Mouse (Mus musculus) neural tube, embryonic 12.5 days (tissue): Measurements from ENCODE around the gene 1810009A15Rik. TPM values are rescaled to one million over a fixed set of nuclear protein-coding genes. Genes with fewer than 3 reads are reported as not detected.

Experiments
- ATAC-seq: fragments of 200-750 bp; cut with Nextera tagmentation; 2 replicates; pipeline ENCODE4 v1.8.0; 2017; ENCODE audit warnings: low read depth, mild to moderate bottlenecking, moderate TSS enrichment, moderate library complexity; ENCODE audit not compliant: low FRiP score
- H3K27ac ChIP-seq: fragments of 300-500 bp; sonication (generic); 2 replicates; pipeline ENCODE4 v1.5.1; 2016
- H3K27me3 ChIP-seq: fragments of 300-500 bp; sonication (generic); replicated peaks from 2 replicates; pipeline ENCODE4 v1.6.1; 2016; ENCODE audit warnings: mild to moderate bottlenecking
- H3K36me3 ChIP-seq: fragments of 300-500 bp; sonication (generic); 2 replicates; pipeline ENCODE4 v1.6.1; 2016; ENCODE audit warnings: mild to moderate bottlenecking
- H3K4me1 ChIP-seq: fragments of 300-500 bp; sonication (generic); 2 replicates; pipeline ENCODE4 v1.6.1; 2016
- H3K4me2 ChIP-seq: fragments of 300-500 bp; sonication (generic); replicated peaks from 2 replicates; pipeline ENCODE4 v1.6.1; 2016; ENCODE audit warnings: mild to moderate bottlenecking
- H3K4me3 ChIP-seq: fragments of 300-500 bp; sonication (generic); 2 replicates; pipeline ENCODE4 v1.5.1; 2016
- H3K9ac ChIP-seq: fragments of 300-500 bp; sonication (generic); 2 replicates; pipeline ENCODE4 v1.6.1; 2016; ENCODE audit warnings: mild to moderate bottlenecking
- H3K9me3 ChIP-seq: fragments of 300-500 bp; sonication (generic); 2 replicates; pipeline ENCODE4 v1.6.1; 2016; ENCODE audit warnings: mild to moderate bottlenecking
- WGBS: fragments of 180-500 bp; shearing (Covaris S2); methylation state at CpG from one replicate; pipeline ENCODE4 v1.1.7; 2016; 5-methylcytosine and 5-hydroxymethylcytosine counted together
- polyA plus RNA-seq: library from polyadenylated mRNA; unstranded; fragments of >200 nt; fragmentation: Nextera tagmentation; extraction: Ambion mirVana; gene quantifications from 2 replicates; pipeline ENCODE4 v1.2.1, GENCODE M21; 2016

The 1810009A15Rik gene
- 82.0 and 98.5 TPM in 2 replicates for polyA plus RNA-seq

DNA sequence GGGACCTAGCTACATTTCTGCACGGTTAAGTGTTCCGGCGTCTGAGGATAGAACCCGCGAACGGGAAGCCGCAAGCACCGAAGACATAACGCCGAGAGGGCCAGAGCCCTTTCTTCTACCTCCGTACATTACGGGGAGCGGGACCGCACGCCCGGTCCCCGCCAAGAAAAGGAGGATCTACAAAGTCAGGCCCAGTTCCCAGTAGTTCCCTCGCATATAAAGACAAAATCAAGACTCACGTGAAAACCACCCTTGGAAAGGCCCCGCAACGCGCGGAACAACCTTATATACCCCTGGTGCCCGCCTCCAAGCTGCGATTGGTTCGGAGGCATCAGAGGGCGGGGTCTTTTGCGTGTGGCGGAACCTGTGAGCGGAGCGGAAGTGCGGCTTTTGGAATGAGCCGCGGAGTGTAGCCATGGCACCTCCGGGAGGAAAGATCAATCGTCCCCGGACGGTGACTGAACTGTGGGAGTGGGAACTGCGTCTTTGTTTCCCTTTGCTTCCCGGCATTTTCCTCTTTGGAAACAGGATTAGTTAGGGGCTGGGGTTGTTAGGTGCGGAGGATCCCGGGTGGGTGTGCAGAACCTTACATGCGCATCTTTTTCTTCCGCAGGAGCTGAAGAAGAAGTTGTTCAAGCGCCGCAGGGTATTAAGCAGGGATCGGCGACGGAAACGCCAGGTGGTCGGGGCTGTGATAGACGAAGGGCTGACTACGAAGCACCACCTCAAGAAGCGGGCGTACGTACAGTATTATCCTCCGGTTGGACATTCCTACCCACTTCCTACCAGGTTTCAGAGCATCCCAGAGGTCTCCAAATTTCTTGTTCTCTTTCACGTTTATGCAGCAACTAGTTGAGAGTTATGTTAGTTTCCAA lies at the start of gene 1810009A15Rik, which contains the start of gene Gm49416:
TSS of gene 1810009A15Rik (plus strand) at position 343 of the 875 bp plus-strand sequence.
TSS of gene Gm49416 (plus strand) at position 416 of the 875 bp plus-strand sequence.
- peaks cover 15% of the 10 kb centered on the region for H3K4me1 ChIP-seq
- no peaks in the 10 kb centered on the region for H3K27me3 ChIP-seq
- peak within 1 kb of the TSS; percentile 79 for H3K4me2 ChIP-seq
- H3K9ac ChIP-seq, result peak within 1 kb of the TSS; percentile 75
- H3K27ac ChIP-seq, result peak within 1 kb of the TSS; percentile 67
- peak; percentile 95 for ATAC-seq
- no peaks in the 10 kb centered on the region for H3K9me3 ChIP-seq
- peak within 1 kb of the TSS; percentile 57 for H3K4me3 ChIP-seq
- under 1% methylated on average over 58 of the region's 58 CpGs for WGBS
- peaks cover 11% of the 10 kb centered on the region for H3K36me3 ChIP-seq

DNA sequence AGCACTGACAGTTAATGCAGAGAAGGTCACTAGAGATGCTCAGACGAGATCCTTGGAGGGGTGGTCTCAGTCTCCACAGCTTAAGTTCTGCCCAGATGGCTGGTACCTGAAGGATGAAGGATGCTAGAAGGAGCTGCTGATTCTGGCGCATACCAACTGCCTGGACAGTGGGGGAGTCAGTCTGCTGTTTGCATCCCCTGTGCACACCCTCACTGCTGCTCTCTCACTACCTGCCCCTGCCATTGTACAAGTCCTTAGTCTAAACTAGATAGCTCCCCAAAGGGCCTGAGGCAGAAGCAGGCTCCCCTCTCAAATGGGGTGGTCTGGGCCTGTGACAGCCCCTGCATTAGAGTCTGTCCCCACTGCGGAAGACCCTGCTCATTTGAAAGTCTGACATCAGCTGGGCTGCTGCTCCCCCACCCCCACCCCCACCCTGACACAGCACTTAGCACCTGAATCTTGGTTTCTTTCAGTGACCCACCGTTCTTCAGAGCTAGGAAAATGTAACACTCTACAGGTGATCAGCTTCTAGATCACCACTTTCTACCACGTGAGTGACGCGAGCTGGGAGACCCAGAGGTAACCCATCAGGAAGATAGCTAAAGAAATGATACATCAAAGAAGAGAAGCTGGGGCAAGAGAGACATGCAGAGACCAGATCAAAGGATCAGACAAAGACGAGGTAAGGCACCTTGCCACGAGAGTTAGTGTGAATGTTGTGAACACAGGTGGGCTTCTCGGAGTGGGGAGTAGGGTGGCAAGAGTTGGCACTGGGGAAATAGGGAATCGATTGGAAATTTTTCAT lies 49.3 kb upstream of the 1810009A15Rik start, which contains the start of gene Gng3:
TSS of gene Gng3 (minus strand) at position 92 of the 805 bp plus-strand sequence.
- H3K36me3 ChIP-seq, result peaks cover 23% of the 10 kb centered on the region
- peak; percentile 85 for ATAC-seq
- peak within 1 kb of the TSS; percentile 75 for H3K4me2 ChIP-seq
- H3K4me1 ChIP-seq, result peaks cover 32% of the 10 kb centered on the region
- 44% methylated on average over 11 of the region's 11 CpGs for WGBS
- no peaks in the 10 kb centered on the region for H3K27me3 ChIP-seq
- H3K9me3 ChIP-seq, result no peaks in the 10 kb centered on the region
- peak within 1 kb of the TSS; percentile 91 for H3K27ac ChIP-seq
- H3K9ac ChIP-seq, result peak within 1 kb of the TSS; percentile 71
- H3K4me3 ChIP-seq, result peak within 1 kb of the TSS; percentile 52

- H3K4me2 ChIP-seq, result peak overlapping the region; percentile 75
- H3K27ac ChIP-seq, result 0 out of 2 replicates have a peak overlapping the region, but pooled peaks have one; percentile 37
- H3K9ac ChIP-seq, result peak overlapping the region; percentile 64
- ATAC-seq, result no peak
- WGBS, result 21% methylated on average over 29 of the region's 29 CpGs
- H3K4me1 ChIP-seq, result peaks cover 32% of the 10 kb centered on the region
- H3K27me3 ChIP-seq, result no peaks in the 10 kb centered on the region
- H3K36me3 ChIP-seq, result peaks cover 18% of the 10 kb centered on the region
- peak overlapping the region; percentile 52 for H3K4me3 ChIP-seq
- H3K9me3 ChIP-seq, result no peaks in the 10 kb centered on the region
Observed at GRCm38 (mm10) chr19:8839908-8840791, 48.5 kb upstream of the 1810009A15Rik start.

DNA sequence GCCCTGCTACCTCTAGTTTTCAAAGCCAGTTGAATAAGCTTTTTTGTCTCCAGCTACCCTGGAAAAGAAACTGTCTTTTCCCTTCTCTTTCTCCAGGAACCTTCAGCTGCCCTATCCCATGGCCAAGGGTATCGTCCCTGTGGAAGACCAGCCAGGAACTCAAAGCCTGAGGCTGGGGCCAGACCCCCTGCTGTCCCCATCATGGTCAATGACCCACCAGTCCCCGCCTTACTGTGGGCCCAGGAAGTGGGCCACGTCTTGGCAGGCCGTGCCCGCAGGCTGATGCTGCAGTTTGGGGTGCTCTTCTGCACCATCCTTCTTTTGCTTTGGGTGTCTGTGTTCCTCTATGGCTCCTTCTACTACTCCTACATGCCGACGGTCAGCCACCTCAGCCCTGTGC lies 47.6 kb upstream of the 1810009A15Rik start:
- peaks cover 32% of the 10 kb centered on the region for H3K4me1 ChIP-seq

DNA sequence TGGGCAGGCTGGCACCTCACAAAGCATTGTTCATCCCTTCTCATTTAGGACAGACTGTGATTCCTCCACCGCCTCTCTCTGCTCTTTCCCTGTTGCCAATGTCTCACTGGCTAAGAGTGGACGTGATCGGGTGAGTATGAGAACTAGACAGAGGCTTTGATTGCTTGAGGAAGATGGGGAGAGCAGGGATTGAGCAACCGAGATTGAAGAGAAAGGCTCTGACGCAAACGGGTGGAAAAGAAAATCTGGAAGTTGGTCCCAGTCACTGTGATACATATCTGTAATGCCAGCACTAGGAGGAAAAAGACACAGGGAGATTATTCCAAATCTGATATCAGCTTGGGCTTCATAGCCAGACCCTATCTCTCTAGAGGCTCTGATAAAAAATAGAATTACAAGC lies 45.7 kb upstream of the 1810009A15Rik start:
- H3K4me1 ChIP-seq, result peaks cover 32% of the 10 kb centered on the region
- no peak overlapping the region for H3K9ac ChIP-seq
- no peak overlapping the region for H3K4me3 ChIP-seq
- no peaks in the 10 kb centered on the region for H3K27me3 ChIP-seq
- H3K9me3 ChIP-seq, result no peaks in the 10 kb centered on the region
- no peak overlapping the region for H3K27ac ChIP-seq
- H3K36me3 ChIP-seq, result peaks cover 34% of the 10 kb centered on the region
- no peak for ATAC-seq
- 92% methylated on average over 6 of the region's 6 CpGs for WGBS
- H3K4me2 ChIP-seq, result no peak overlapping the region

More for the DNA sequence above, 47.6 kb upstream of the 1810009A15Rik start:
- Histone ChIP-seq H3K27me3 (no peaks in the 10 kb centered on the region), H3K4me3 (peak overlapping the region; percentile 52), H3K4me2 (peak overlapping the region; percentile 75), H3K36me3 (peaks cover 18% of the 10 kb centered on the region), H3K27ac (no peak overlapping the region), H3K9ac (peak overlapping the region; percentile 64), H3K9me3 (no peaks in the 10 kb centered on the region)
- no peak for ATAC-seq
- 92% methylated on average over 7 of the region's 7 CpGs for WGBS

- Histone ChIP-seq H3K27ac (no peak overlapping the region), H3K36me3 (peaks cover 46% of the 10 kb centered on the region), H3K4me2 (no peak overlapping the region), H3K9ac (no peak overlapping the region), H3K27me3 (no peaks in the 10 kb centered on the region), H3K4me3 (no peak overlapping the region), H3K9me3 (no peaks in the 10 kb centered on the region), H3K4me1 (peaks cover 18% of the 10 kb centered on the region)
- 71% methylated on average over 5 of the region's 5 CpGs for WGBS
- no peak for ATAC-seq
Observed at GRCm38 (mm10) chr19:8844371-8845129, 44.1 kb upstream of the 1810009A15Rik start.

GRCm38 (mm10) chr19:8848356-8848755 lies 40.3 kb upstream of the 1810009A15Rik start:
- ATAC-seq, result no peak
- H3K4me2 ChIP-seq, result no peak overlapping the region
- no peaks in the 10 kb centered on the region for H3K4me1 ChIP-seq
- no peaks in the 10 kb centered on the region; the same call in 1 of the 2 replicates for H3K27me3 ChIP-seq
- H3K36me3 ChIP-seq, result peaks cover 35% of the 10 kb centered on the region
- no peak overlapping the region for H3K27ac ChIP-seq
- WGBS, result 93% methylated on average over 5 of the region's 5 CpGs
- H3K9ac ChIP-seq, result no peak overlapping the region
- H3K4me3 ChIP-seq, result no peak overlapping the region
- H3K9me3 ChIP-seq, result no peaks in the 10 kb centered on the region

DNA sequence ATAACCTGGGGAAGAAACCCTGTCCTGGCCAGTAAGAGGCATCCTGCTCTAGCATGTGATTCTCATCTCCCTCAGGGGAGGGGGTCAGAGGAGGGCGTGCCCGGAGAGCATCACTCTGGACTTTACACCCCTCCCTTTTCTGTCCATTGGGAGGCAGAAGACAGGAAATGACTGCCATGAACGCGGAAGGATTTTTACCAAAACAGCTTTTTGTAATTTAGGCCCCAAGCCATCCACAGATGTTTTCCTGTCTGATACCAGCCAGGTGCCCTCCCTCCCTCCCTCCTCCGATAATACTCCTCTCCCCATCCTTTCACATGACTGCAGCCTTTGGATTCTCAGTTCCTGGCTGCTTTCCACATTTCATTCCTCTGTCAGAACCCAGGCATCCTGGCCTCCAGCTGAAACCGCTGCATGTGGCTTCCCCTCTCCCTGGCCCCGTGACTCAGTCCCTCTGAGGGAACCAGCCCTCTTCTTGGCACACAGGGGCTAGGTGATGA lies 38.2 kb upstream of the 1810009A15Rik start, which contains the start of gene Lrrn4cl:
TSS of gene Lrrn4cl (plus strand) at position 367 of the 500 bp plus-strand sequence.
- Histone ChIP-seq H3K4me1 (no peaks in the 10 kb centered on the region), H3K27ac (no peak within 1 kb of the TSS), H3K4me3 (no peak within 1 kb of the TSS), H3K36me3 (peaks cover 35% of the 10 kb centered on the region), H3K9me3 (no peaks in the 10 kb centered on the region), H3K9ac (no peak within 1 kb of the TSS), H3K4me2 (no peak within 1 kb of the TSS), H3K27me3 (no peaks in the 10 kb centered on the region; the same call in 1 of the 2 replicates)
- no peak for ATAC-seq
- 44% methylated on average over 7 of the region's 7 CpGs for WGBS

GRCm38 (mm10) chr19:8851639-8852038 lies 37.0 kb upstream of the 1810009A15Rik start:
- H3K27ac ChIP-seq, result no peak overlapping the region
- 54% methylated on average over 7 of the region's 7 CpGs for WGBS
- no peak for ATAC-seq
- H3K36me3 ChIP-seq, result peaks cover 25% of the 10 kb centered on the region
- H3K4me3 ChIP-seq, result no peak overlapping the region
- H3K4me2 ChIP-seq, result no peak overlapping the region
- no peak overlapping the region for H3K9ac ChIP-seq
- H3K4me1 ChIP-seq, result no peaks in the 10 kb centered on the region
- no peaks in the 10 kb centered on the region; the same call in 1 of the 2 replicates for H3K27me3 ChIP-seq
- H3K9me3 ChIP-seq, result no peaks in the 10 kb centered on the region

- peaks cover 17% of the 10 kb centered on the region for H3K36me3 ChIP-seq
- WGBS, result 63% methylated on average over 10 of the region's 10 CpGs
- no peak overlapping the region for H3K27ac ChIP-seq
- H3K27me3 ChIP-seq, result no peaks in the 10 kb centered on the region; the same call in 1 of the 2 replicates
- H3K4me2 ChIP-seq, result no peak overlapping the region
- H3K4me3 ChIP-seq, result no peak overlapping the region
- ATAC-seq, result no peak
- no peaks in the 10 kb centered on the region for H3K4me1 ChIP-seq
- H3K9me3 ChIP-seq, result no peaks in the 10 kb centered on the region
- no peak overlapping the region for H3K9ac ChIP-seq
Observed at GRCm38 (mm10) chr19:8852236-8852928, 36.3 kb upstream of the 1810009A15Rik start.
